Mouse (Mus musculus) forebrain, postnatal 0 days (tissue): ENCODE data around the gene Ltc4s. TPM values are rescaled to one million over a fixed set of nuclear protein-coding genes. Genes with fewer than 3 reads are reported as not detected.

ENCODE experiments used
- ATAC-seq: fragments of 200-750 bp; cut with Nextera tagmentation; 2 replicates; pipeline ENCODE4 v1.8.0; 2017; ENCODE audit warnings: mild to moderate bottlenecking, moderate library complexity
- DNase-seq: peaks from one replicate; pipeline ENCODE4 v3.0.0-alpha.2; 2015
- H3K27ac ChIP-seq: fragments of 300-500 bp; sonication (generic); 2 replicates; pipeline ENCODE4 v1.5.1; 2014; ENCODE audit warnings: low read depth, mild to moderate bottlenecking, antibody characterized with exemption, low read length, moderate library complexity, mixed read lengths
- H3K27me3 ChIP-seq: fragments of 300-500 bp; sonication (generic); 2 replicates; pipeline ENCODE4 v1.6.1; 2014; ENCODE audit warnings: mild to moderate bottlenecking, low read length, mixed read lengths; ENCODE audit not compliant: insufficient read depth
- H3K36me3 ChIP-seq: fragments of 300-500 bp; sonication (generic); 2 replicates; pipeline ENCODE4 v1.6.1; 2014; ENCODE audit warnings: mild to moderate bottlenecking, moderate library complexity; ENCODE audit not compliant: insufficient read depth
- H3K4me1 ChIP-seq: fragments of 300-500 bp; sonication (generic); 2 replicates; pipeline ENCODE4 v1.6.1; 2014; ENCODE audit warnings: antibody characterized with exemption; ENCODE audit not compliant: insufficient read depth
- H3K4me2 ChIP-seq: fragments of 300-500 bp; sonication (generic); 2 replicates; pipeline ENCODE4 v1.6.1; 2014; ENCODE audit warnings: low read depth, mild to moderate bottlenecking, moderate library complexity
- H3K4me3 ChIP-seq: fragments of 300-500 bp; sonication (generic); 2 replicates; pipeline ENCODE4 v1.5.1; 2014; ENCODE audit warnings: low read depth, low read length, mixed read lengths
- H3K9ac ChIP-seq: fragments of 300-500 bp; sonication (generic); 2 replicates; pipeline ENCODE4 v1.6.1; 2014; ENCODE audit warnings: mild to moderate bottlenecking
- H3K9me3 ChIP-seq: fragments of 300-500 bp; sonication (generic); 2 replicates; pipeline ENCODE4 v1.6.1; 2016; ENCODE audit warnings: low read length
- CTCF ChIP-seq: sonication (generic); IDR thresholded peaks from 2 replicates; pipeline ENCODE4 v1.5.1; 2016; ENCODE audit warnings: antibody characterized with exemption, control low read depth, low read depth
- WGBS: fragments of 180-500 bp; shearing (Covaris S2); extraction: QIAGEN DNeasy Blood & Tissue Kit; methylation state at CpG from one replicate; pipeline ENCODE4 v1.1.7; 2014; 5-methylcytosine and 5-hydroxymethylcytosine counted together
- polyA plus RNA-seq: library from polyadenylated mRNA; unstranded; fragments of >200 nt; fragmentation: Nextera tagmentation; extraction: Ambion mirVana; gene quantifications from 2 replicates; pipeline ENCODE4 v1.2.1, GENCODE M21; 2015
- total RNA-seq: library from RNA; depleted of rRNA; stranded (reverse); fragments of >200 nt; gene quantifications from 2 replicates; pipeline ENCODE4 v1.2.3, GENCODE M21; 2014

The Ltc4s gene
- total and polyA plus RNA-seq, 2 experiments from 2014 or later, result 6.1 TPM

DNA sequence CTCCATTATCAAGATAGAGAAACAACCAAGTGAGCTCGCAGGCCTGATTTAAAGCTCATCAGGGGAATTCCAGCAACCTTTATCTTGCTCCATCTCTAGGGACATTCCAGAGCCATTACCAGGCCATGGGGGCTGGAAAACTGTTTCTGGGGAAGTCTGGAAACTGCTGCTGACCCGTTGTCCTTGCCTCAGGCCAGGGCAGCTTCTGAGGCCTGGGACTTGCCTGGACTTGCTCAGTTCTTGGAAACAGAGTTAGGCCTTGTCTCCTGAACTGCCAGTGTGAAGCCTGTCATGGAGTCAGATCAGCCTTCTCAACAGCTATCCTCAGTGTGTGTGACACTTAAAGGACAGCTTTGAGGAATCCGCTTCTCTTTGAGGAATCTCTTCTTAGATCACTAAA lies 13.8 kb upstream of the Ltc4s start:
- Histone ChIP-seq H3K27ac (no peak overlapping the region), H3K4me2 (no peak overlapping the region), H3K36me3 (peaks cover 13% of the 10 kb centered on the region), H3K9me3 (no peaks in the 10 kb centered on the region), H3K4me3 (no peak overlapping the region), H3K4me1 (no peaks in the 10 kb centered on the region), H3K9ac (no peak overlapping the region), H3K27me3 (no peaks in the 10 kb centered on the region)
- no peak for DNase-seq
- ATAC-seq, result no peak
- no peak for TF ChIP-seq CTCF
- WGBS, result 72% methylated on average over 3 of the region's 3 CpGs

DNA sequence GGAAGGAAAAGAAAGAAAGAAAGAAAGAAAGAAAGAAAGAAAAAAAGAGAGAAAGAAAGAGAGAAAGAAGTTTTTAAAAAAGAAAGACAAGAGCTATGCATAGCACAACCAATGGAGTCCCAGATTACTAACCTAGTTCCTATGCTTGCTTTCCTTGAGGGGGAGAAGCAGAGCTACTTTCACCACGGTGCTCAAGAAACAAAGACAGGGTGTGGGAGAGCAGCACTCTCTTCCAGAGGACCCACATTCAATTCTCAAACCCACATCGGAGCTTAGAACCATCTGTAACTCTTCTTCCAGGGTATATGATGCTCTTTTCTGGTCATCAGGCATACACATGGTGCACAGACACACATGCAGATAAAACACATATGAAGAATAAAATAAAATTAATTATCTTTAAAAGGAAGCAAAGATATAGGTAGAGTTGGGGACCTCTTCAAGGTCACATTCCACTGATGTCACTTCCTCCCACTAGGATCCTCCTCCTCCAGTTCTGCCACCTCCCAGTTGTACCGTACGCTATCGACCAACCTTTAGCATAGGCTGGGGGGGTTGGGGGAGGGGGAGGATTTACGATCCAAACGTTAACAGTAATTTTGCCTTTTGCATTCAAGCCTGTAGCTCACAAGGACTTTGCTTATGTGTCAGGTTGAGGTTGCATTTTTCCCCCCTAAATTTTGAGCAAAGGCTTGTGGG lies 10.2 kb upstream of the Ltc4s start:
- Histone ChIP-seq H3K9me3 (no peaks in the 10 kb centered on the region), H3K27ac (no peak overlapping the region), H3K4me3 (no peak overlapping the region), H3K4me2 (no peak overlapping the region), H3K4me1 (no peaks in the 10 kb centered on the region), H3K27me3 (no peaks in the 10 kb centered on the region), H3K9ac (no peak overlapping the region), H3K36me3 (no peaks in the 10 kb centered on the region)
- WGBS, result 80% methylated on average over 7 of the region's 7 CpGs
- DNase-seq (no peak), ATAC-seq (no peak)
- TF ChIP-seq CTCF, result no peak

DNA sequence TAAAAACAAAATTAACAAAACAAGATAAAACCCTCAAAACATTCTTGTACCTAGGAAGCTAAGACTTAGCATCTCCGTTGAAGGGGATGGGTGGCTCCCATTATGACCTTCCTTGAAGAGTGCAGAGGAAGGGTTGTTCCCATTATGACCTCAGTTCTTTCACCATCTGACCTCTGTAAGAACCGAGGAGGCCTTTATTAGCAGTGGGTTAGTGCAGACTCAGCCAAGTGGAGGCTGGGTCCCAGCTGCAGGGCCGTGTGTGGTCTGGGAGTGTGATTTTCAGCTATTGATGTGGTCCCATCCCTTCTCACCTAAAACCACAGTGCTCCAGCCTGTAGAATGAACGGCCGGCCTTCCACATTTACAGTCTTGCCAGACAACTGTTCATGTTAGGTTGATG lies 6.9 kb upstream of the Ltc4s start:
- no peak for TF ChIP-seq CTCF
- 79% methylated on average over 5 of the region's 5 CpGs for WGBS
- H3K27me3 ChIP-seq, result no peaks in the 10 kb centered on the region
- DNase-seq (no peak), ATAC-seq (no peak)
- no peaks in the 10 kb centered on the region for H3K9me3 ChIP-seq
- no peak overlapping the region for H3K9ac ChIP-seq
- no peak overlapping the region for H3K4me2 ChIP-seq
- H3K36me3 ChIP-seq, result no peaks in the 10 kb centered on the region
- H3K4me3 ChIP-seq, result no peak overlapping the region
- no peak overlapping the region for H3K27ac ChIP-seq
- H3K4me1 ChIP-seq, result no peaks in the 10 kb centered on the region

DNA sequence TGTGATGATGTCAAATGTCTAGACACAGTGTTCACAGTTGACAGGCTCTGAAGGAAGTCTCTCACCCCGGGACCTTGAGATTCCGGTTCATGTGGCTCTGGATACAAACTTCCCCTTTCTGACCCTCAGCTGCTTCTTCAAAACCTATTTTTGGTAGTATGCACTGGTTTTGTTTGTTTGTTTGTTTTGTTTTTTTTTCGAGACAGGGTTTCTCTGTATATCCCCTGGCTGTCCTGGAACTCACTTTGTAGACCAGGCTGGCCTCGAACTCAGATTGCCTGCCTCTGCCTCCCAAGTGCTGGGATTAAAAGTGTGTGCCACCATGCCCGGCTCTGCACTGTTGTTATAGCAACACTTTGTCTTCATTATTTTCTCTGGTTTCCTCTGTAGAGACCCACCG lies 5.5 kb upstream of the Ltc4s start:
- Histone ChIP-seq H3K27me3 (no peaks in the 10 kb centered on the region), H3K36me3 (no peaks in the 10 kb centered on the region), H3K27ac (no peak overlapping the region), H3K9ac (no peak overlapping the region), H3K9me3 (no peaks in the 10 kb centered on the region), H3K4me2 (no peak overlapping the region), H3K4me3 (no peak overlapping the region), H3K4me1 (no peaks in the 10 kb centered on the region)
- DNase-seq (no peak), ATAC-seq (no peak)
- no peak for TF ChIP-seq CTCF
- WGBS, result 80% methylated on average over 6 of the region's 6 CpGs

DNA sequence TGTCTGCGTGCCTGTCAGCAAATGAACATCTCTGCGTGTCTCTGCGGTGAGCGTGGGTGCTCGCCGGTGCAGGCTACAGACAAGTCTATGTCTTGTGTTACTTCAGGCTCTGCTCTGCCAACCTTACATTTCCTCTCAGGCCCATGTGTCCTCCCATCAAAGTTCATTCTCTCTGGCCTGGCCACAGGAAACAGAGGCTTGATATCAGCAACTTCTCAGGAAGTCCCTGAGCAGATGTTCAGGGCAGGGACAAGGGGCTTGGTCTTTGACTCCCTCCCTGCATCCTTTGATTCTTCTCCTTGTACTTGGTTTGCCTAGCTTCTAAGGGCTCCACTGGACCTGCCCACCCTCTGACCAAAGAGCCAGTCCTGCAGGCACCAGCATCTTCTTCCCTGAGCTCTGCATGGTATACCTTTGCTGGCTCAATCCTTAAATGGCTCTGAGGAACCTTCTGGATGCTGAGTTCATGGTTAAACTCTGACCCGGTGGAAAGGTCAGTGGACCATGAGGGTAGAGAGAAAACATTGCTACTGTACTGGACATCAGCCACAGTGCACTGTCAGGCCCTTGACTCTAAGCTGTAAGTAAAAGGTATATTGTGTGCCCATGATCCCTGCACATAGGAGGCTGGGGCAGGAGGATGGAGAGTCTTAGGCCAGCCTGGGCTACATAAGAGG lies 2.0 kb upstream of the Ltc4s start:
- no peak for TF ChIP-seq CTCF
- ATAC-seq (no peak), DNase-seq (no peak)
- Histone ChIP-seq H3K27me3 (0 out of 2 replicates have a peak, but pooled peaks cover 4% of the 10 kb centered on the region), H3K4me2 (no peak overlapping the region), H3K9me3 (no peaks in the 10 kb centered on the region), H3K9ac (no peak overlapping the region), H3K4me1 (peaks cover 9% of the 10 kb centered on the region), H3K36me3 (0 out of 2 replicates have a peak, but pooled peaks cover under 1% of the 10 kb centered on the region), H3K27ac (no peak overlapping the region), H3K4me3 (no peak overlapping the region)
- 87% methylated on average over 7 of the region's 7 CpGs for WGBS

DNA sequence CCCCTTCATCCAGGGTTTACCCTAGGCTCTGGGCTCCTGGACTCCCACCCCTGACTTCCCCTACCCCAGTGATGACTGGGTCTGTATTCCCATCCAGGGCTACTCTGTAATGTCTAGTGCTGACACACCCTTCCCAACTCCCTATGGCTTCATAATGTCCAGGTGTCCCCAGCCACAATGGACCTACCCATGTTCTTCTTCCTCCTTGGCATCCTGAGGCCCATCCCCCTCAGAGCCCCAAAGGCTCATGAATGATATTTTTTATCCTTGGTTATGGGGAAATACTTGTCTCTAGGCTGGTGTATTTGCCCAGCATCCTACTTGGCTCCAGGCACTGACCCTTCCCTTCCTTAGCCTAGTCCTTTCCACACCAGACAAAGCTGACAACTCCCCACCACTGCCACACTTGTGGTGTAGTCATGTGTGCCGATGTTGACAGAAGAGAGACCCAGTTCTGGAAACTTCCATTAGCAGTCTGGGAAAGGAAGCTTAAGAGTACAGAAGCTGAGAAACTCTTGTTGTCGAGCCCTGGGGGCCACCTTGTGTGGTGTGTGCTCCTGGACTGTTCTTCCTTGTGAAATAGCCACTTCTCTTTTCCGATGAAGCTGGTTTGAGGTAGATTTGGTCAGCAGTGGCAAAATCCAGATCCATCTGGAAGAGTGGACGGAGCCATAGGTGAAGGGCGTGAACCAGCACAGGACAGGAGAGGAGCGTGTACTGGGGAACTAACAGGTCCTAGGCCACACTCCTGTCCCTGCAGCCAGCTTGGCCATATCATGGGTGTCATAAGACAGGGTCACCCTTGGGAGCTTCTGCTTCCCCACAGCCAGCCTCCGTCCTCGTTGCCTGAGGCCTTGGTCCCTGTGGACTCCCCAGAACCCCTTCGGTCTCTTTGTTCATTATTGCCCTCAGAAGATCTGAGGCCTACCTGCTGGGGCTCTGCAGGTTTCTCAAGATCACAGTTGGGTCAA lies 690 bp upstream of the Ltc4s start:
- H3K4me2 ChIP-seq, result no peak overlapping the region
- TF ChIP-seq CTCF, result no peak
- no peak overlapping the region for H3K4me3 ChIP-seq
- H3K27me3 ChIP-seq, result 0 out of 2 replicates have a peak, but pooled peaks cover 5% of the 10 kb centered on the region
- ATAC-seq, result no peak
- no peaks in the 10 kb centered on the region for H3K9me3 ChIP-seq
- H3K27ac ChIP-seq, result no peak overlapping the region
- peaks cover 9% of the 10 kb centered on the region for H3K4me1 ChIP-seq
- DNase-seq, result no peak
- peaks cover 13% of the 10 kb centered on the region for H3K36me3 ChIP-seq
- 96% methylated on average over 9 of the region's 9 CpGs for WGBS
- no peak overlapping the region for H3K9ac ChIP-seq
